Mouse (Mus musculus) embryonic facial prominence, embryonic 10.5 days (tissue): ENCODE measurements around the gene Txnip. TPM values are rescaled to one million over a fixed set of nuclear protein-coding genes. Genes with fewer than 3 reads are reported as not detected.

Experiments used
- DNase-seq: peaks from one replicate; pipeline ENCODE4 v3.0.0-alpha.2; 2017; ENCODE audit warnings: low spot score
- H3K27ac ChIP-seq: fragments of 300-500 bp; sonication (generic); replicated peaks from 2 replicates; pipeline ENCODE4 v1.5.1; 2016; ENCODE audit warnings: mild to moderate bottlenecking
- H3K27me3 ChIP-seq: fragments of 300-500 bp; sonication (generic); replicated peaks from 2 replicates; pipeline ENCODE4 v1.6.1; 2016; ENCODE audit warnings: low read depth, mild to moderate bottlenecking; ENCODE audit not compliant: poor library complexity, severe bottlenecking
- H3K36me3 ChIP-seq: fragments of 300-500 bp; sonication (generic); replicated peaks from 2 replicates; pipeline ENCODE4 v1.6.1; 2016; ENCODE audit warnings: mild to moderate bottlenecking, moderate library complexity
- H3K4me1 ChIP-seq: fragments of 300-500 bp; sonication (generic); 2 replicates; pipeline ENCODE4 v1.6.1; 2016
- H3K4me3 ChIP-seq: fragments of 300-500 bp; sonication (generic); 2 replicates; pipeline ENCODE4 v1.5.1; 2016; ENCODE audit warnings: mild to moderate bottlenecking, moderate library complexity
- H3K9me3 ChIP-seq: fragments of 300-500 bp; sonication (generic); 2 replicates; pipeline ENCODE4 v1.6.1; 2016; ENCODE audit warnings: mild to moderate bottlenecking
- WGBS: fragments of 180-500 bp; shearing (Covaris S2); methylation state at CpG from one replicate; pipeline ENCODE4 v1.1.7; 2016; 5-methylcytosine and 5-hydroxymethylcytosine counted together
- polyA plus RNA-seq: library from polyadenylated mRNA; unstranded; fragments of >200 nt; fragmentation: Nextera tagmentation; extraction: Ambion mirVana; gene quantifications from 2 replicates; pipeline ENCODE4 v1.2.1, GENCODE M21; 2016

Txnip gene
- polyA plus RNA-seq, 1 experiment from 2014 or later, result 34.9 TPM

DNA sequence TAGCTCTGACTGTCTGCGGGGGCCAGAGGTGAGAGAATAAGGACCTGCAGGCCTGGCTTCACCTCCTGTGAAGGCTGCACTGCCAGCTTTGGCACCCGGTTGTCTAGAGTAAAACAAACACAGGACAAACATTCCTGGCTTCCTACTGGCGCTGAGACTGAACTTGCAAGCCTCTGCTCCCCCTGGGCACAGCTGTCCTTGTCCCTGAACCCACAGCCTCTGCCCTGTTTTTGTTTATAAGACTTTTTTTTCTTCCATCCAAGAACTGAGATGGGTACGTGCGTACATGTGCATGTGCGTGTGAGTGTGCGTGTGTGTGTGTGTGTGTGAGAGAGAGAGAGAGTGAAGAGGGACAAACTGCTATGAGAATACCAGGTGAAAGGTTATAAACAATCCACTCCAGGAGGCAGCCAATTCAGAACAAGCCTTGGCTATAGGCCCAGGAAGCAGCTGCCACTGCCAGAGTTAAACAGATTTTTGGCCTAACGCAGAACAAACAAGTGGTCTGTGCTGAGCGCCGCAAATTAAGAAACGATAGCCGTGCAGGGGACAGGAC lies 2.6 kb upstream of the Txnip start:
- DNase-seq, result no peak
- Histone ChIP-seq H3K9me3 (no peaks in the 10 kb centered on the region), H3K27ac (peak overlapping the region; percentile 57), H3K36me3 (peaks cover 9% of the 10 kb centered on the region), H3K27me3 (no peaks in the 10 kb centered on the region), H3K4me3 (no peak overlapping the region), H3K4me1 (peaks cover 53% of the 10 kb centered on the region)
- 53% methylated on average over 12 of the region's 12 CpGs for WGBS

DNA sequence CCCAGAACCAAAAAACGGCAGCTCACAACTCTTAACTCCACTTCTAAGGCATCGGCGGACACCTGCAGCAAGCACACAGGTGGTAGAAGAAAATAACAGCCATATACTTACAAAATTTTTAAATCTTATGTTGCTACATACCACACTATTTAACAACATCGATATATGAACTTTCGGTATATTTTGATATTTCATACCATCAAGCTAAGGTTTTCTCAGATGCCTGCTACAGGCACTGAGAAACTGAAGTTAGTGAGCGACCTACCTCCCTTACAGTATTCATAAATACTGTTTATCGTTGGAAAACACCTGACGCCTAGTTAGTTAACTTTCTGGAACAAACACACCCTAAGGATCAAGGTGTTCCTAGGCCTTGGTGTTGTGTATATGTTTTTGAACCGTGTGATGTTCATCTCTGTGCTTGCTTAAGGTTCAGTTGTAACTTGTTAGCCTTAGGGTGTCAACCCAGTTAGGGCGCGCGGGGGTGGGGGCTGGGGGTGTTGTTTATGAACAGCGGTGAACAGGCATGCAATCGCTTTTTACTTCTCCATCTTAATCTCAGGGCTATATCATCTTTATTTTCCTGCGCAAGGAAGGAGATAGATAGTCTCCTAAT lies 1.6 kb upstream of the Txnip start:
- Histone ChIP-seq H3K4me3 (peak overlapping the region; percentile 80), H3K36me3 (peaks cover 19% of the 10 kb centered on the region), H3K27me3 (no peaks in the 10 kb centered on the region), H3K9me3 (no peaks in the 10 kb centered on the region), H3K27ac (peak overlapping the region; percentile 88), H3K4me1 (peaks cover 55% of the 10 kb centered on the region)
- WGBS, result 86% methylated on average over 15 of the region's 15 CpGs
- DNase-seq, result no peak

DNA sequence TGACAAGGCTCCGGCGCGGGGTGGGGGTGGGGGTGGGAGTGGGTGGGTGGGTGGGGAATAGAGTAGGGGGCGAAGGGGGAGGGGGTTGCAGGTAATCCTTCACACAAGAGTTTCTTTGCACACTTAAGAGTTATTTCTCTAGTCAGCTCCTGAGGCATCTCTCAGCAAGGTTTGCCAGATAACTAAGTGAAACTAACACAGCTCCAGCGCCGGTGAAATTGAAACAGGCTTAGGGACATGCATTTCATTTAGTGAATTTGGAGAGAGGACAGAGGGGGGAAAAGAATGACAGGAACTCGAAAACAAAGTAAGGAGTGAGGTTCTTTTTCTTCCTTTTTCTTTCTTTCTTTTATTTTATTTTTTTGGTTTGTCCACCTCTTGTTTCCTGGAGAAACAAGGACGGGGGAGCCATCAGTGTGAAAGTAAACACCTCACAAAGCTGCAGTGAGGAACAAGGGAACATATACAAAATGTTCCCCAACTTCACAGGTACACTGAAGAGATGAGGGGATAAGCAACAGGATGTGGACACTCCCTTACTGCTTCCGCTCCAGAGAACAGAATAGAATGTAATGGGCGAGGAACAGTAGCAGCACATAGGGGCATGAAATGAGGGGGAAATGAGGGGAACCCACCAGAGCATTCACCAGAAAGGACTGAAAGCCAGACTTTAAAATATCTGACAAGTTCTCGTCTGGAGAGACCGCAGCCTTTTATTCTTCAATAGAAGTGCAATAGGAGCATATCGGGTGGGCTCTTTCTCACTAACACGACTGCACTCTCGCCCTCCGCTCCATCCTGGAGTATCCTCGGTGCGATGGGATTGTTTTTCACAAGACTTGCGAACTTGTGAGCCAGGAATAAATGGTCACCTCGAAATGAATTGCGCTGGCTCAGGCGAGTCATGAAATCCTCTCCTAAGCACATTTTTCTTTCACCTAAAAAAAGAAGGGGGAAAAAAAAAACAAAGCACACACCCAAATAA lies 814 bp upstream of the Txnip start:
- Histone ChIP-seq H3K27ac (peak overlapping the region; percentile 88), H3K4me3 (peak overlapping the region; percentile 80), H3K36me3 (peaks cover 23% of the 10 kb centered on the region), H3K9me3 (no peaks in the 10 kb centered on the region), H3K27me3 (no peaks in the 10 kb centered on the region), H3K4me1 (peaks cover 57% of the 10 kb centered on the region)
- WGBS, result 11% methylated on average over 22 of the region's 22 CpGs
- no peak for DNase-seq

DNA sequence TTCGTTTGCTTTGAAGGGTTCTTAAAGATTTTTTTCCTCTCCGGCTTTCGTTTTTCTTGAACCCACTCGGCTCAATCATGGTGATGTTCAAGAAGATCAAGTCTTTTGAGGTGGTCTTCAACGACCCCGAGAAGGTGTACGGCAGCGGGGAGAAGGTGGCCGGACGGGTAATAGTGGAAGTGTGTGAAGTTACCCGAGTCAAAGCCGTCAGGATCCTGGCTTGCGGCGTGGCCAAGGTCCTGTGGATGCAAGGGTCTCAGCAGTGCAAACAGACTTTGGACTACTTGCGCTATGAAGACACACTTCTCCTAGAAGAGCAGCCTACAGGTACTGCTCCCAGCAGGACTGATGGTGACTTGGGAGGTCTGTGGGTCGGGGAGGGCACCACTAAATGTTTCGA lies 402 bp downstream of the Txnip start:
- peaks cover 23% of the 10 kb centered on the region for H3K36me3 ChIP-seq
- H3K9me3 ChIP-seq, result no peaks in the 10 kb centered on the region
- DNase-seq, result peak; percentile 41
- H3K27me3 ChIP-seq, result no peaks in the 10 kb centered on the region
- H3K27ac ChIP-seq, result peak overlapping the region; percentile 88
- H3K4me1 ChIP-seq, result peaks cover 58% of the 10 kb centered on the region
- 1% methylated on average over 17 of the region's 17 CpGs for WGBS
- peak overlapping the region; percentile 80 for H3K4me3 ChIP-seq

DNA sequence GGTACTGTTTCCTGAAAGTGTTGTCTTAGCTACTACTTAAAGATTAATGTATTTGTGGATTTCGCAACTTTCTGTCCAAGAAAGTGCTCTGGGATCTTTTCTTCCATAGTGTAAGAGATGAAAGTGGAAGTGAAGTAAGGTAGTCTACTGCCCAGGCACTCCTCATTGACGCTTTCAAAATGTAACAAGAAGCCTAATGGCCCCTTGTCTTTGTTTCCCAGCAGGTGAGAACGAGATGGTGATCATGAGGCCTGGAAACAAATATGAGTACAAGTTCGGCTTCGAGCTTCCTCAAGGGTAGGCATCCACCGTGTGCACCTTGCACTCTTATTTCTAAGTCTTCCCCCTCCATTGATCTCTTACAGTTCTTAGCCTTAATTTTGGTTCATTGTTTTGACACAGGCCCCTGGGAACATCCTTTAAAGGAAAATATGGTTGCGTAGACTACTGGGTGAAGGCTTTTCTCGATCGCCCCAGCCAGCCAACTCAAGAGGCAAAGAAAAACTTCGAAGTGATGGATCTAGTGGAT lies 975 bp downstream of the Txnip start:
- Histone ChIP-seq H3K4me3 (peak overlapping the region; percentile 80), H3K36me3 (peaks cover 23% of the 10 kb centered on the region), H3K4me1 (peaks cover 59% of the 10 kb centered on the region), H3K27me3 (no peaks in the 10 kb centered on the region), H3K27ac (peak overlapping the region; percentile 88), H3K9me3 (no peaks in the 10 kb centered on the region)
- no peak for DNase-seq
- WGBS, result 57% methylated on average over 10 of the region's 10 CpGs

DNA sequence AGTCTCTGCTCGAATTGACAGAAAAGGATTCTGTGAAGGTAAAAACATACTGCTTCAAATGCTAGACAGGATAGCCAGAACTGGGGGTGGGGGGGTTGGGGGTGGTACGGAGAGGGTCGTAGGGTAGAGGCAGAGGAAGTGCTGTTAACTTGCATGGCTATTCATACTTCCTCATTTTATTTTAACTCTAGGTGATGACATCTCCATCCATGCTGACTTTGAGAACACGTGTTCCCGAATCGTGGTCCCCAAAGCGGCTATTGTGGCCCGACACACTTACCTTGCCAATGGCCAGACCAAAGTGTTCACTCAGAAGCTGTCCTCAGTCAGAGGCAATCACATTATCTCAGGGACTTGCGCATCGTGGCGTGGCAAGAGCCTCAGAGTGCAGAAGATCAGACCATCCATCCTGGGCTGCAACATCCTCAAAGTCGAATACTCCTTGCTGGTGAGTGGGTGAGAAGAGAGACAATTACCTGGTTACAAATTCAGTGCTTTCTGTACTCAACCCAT lies 1.7 kb downstream of the Txnip start:
- Histone ChIP-seq H3K4me3 (peak overlapping the region; percentile 80), H3K9me3 (no peaks in the 10 kb centered on the region), H3K27ac (no peak overlapping the region), H3K4me1 (peaks cover 66% of the 10 kb centered on the region), H3K36me3 (peaks cover 23% of the 10 kb centered on the region), H3K27me3 (no peaks in the 10 kb centered on the region)
- 90% methylated on average over 12 of the region's 12 CpGs for WGBS
- DNase-seq, result no peak

DNA sequence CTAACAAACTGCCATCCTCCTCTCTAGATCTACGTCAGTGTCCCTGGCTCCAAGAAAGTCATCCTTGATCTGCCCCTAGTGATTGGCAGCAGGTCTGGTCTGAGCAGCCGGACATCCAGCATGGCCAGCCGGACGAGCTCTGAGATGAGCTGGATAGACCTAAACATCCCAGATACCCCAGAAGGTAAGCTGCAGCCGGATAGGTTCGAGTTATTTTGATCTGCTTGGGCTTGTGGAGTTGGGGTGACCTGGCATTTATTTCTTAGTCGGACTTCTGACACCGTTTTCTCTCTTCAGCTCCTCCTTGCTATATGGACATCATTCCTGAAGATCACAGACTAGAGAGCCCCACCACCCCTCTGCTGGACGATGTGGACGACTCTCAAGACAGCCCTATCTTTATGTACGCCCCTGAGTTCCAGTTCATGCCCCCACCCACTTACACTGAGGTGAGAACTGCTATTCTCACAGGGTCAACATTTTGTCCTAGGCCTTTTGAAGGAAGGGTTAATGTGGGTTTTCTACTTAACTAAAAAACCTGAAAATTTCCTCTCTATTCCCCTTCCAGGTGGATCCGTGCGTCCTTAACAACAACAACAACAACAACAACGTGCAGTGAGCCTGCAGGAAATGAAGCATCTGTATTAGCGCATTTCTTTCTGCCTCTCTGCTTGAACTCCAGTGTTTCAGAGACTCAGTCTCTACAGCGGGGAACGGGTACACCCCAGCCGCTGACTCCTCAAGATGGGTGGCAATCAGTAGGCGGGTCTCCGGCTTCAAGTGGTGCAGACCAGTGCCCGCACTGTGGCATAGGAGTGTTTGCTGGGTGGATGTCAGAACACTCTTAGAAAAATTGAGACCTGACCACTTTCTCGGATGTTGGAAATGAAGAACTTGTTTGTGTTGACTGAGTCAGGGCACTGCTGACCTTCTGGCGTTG lies 2.4 kb downstream of the Txnip start:
- H3K4me1 ChIP-seq, result peaks cover 68% of the 10 kb centered on the region
- H3K36me3 ChIP-seq, result peaks cover 23% of the 10 kb centered on the region
- peak overlapping the region; percentile 80 for H3K4me3 ChIP-seq
- no peak for DNase-seq
- 93% methylated on average over 23 of the region's 23 CpGs for WGBS
- H3K27me3 ChIP-seq, result no peaks in the 10 kb centered on the region
- no peak overlapping the region for H3K27ac ChIP-seq
- H3K9me3 ChIP-seq, result no peaks in the 10 kb centered on the region

DNA sequence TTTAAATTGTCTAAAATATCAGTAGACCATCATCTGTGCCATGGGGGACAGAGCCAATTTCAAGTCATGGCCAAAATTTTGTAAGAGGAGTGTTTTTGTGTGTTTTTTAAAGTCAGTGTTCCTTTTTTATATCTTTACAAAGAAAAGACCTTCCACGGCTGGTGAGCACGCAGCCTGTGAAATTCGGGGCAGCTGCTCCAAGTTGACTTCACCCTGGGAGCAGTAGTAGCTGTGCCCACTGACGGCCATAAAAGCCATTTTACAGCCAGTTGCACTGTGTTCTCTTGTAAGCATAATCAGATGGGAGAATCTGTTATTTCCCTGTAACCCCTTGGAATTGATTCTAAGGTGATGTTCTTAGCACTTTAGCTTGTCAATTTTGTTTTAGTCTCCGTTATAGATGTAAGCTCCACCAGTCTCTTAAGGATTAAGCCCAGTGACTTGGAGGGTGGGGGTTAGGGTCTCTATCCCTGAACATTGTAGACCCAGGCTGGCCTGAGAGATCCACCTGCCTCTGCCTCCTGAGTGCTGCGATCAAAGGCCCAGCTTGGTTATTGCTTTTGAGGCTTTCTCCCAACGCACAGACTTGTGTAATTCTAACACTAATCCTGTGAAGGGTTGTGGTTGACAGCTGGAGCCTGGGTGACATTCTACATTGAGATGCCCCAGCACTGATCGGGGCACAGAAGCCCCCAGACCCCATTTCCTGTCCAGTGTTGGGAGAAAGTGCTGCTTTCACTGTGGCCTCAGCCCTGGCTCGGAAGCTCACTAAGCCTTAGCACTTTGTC lies 3.3 kb downstream of the Txnip start:
- H3K4me3 ChIP-seq, result peak overlapping the region; percentile 80
- H3K27me3 ChIP-seq, result no peaks in the 10 kb centered on the region

DNA sequence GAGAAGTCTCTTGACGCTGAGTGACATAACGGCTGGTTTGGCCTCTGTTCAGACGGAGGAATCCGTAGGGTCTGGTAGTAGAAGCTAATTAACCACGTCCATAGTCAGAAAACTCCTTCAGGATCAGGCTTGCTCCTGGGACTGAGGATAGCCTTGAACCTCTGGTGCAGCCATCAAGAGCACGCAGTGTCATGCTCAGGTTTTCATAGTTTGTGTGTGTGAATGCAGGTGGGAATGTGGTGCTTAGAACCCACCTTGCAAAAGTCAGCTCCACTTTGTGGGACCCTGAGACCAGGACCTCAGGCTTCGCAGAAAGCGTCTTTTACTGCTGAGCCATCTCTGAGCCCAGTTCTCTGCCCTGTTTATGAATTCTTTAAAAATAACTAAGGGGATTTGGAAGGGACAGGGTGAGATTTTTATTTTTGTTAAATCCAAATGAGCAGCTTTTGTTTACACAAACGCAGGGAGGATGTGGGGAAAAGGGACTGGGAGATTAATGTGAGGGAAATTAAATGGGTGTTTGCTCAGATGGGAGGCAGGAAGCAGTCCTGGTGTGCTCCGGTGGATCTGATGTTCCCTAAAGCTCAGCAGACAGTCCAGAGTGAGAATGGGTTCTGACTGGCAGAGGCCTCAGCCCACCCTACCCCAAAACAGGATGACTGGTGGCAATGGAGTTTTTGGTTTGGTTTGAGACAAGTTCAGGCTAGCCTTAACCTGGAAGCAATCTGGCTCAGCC lies 4.4 kb downstream of the Txnip start:
- Histone ChIP-seq H3K4me1 (peaks cover 52% of the 10 kb centered on the region), H3K9me3 (no peaks in the 10 kb centered on the region), H3K36me3 (peaks cover 23% of the 10 kb centered on the region), H3K27ac (no peak overlapping the region), H3K4me3 (no peak overlapping the region), H3K27me3 (no peaks in the 10 kb centered on the region)
- WGBS, result 61% methylated on average over 10 of the region's 10 CpGs
- no peak for DNase-seq

More for the DNA sequence above, 3.3 kb downstream of the Txnip start:
- WGBS, result 90% methylated on average over 9 of the region's 9 CpGs
- Histone ChIP-seq H3K9me3 (no peaks in the 10 kb centered on the region), H3K27ac (no peak overlapping the region), H3K4me1 (peaks cover 61% of the 10 kb centered on the region), H3K36me3 (peaks cover 23% of the 10 kb centered on the region)
- DNase-seq, result no peak

DNA sequence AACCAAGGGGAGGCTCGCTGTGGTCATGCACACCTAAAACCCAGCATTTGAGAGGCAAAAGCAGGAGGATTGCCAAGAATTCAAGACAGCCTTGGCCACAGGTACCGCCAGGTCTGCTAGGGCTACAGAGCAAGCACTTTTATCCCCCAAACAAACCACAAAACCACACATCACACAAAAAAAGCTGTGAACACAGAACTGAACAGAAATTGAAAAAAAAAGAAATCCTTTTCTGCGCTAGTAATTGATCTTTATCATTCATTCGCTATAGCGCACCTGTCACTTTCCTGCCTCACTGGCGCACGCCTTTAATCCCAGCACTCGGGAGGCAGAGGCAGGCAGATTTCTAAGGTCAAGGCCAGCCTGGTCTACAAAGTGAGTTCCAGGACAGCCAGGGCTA lies 5.5 kb downstream of the Txnip start:
- WGBS, result 96% methylated on average over 8 of the region's 8 CpGs
- Histone ChIP-seq H3K4me3 (no peak overlapping the region), H3K36me3 (peaks cover 23% of the 10 kb centered on the region), H3K9me3 (no peaks in the 10 kb centered on the region), H3K4me1 (peaks cover 52% of the 10 kb centered on the region), H3K27ac (no peak overlapping the region), H3K27me3 (no peaks in the 10 kb centered on the region)
- DNase-seq, result no peak
